ENCODE assay signal across 16 mouse cellular contexts in genomic region chr2:45226045-45226370, GRCm38 (mm10).
DNase-seq lines count a peak whose midpoint lies in the region; ATAC-seq lines count a peak whose summit lies in the region.
"Had no signal": no experiment of that assay in that cellular context is flagged by ENCODE, and none has a peak within 500 bp of the region (broad histone marks: within the 10 kb centered on the region; RNA-seq: fewer than 3 reads in every experiment).

No protein-coding gene starts in this region.

- no peak overlapping the region for H3K4me2 ChIP-seq in neural tube, embryonic 11.5 days (ENCODE audit: low read depth)
- H3K4me2 ChIP-seq in forebrain, embryonic 14.5 days (ENCODE audit: low read length): peak overlapping the region; percentile 20; the same call in 1 of the 2 replicates
- H3K4me2 ChIP-seq in midbrain, embryonic 12.5 days (replicated peaks): peak overlapping the region; percentile 28
- H3K4me2 ChIP-seq: heart, embryonic 15.5 days; limb, embryonic 15.5 days had no signal

- ATAC-seq in neural tube, embryonic 11.5 days (ENCODE audit: insufficient read depth, low FRiP score, low TSS enrichment): no peak
- no peak for ATAC-seq in forebrain, embryonic 14.5 days
- no peak for ATAC-seq in midbrain, embryonic 12.5 days (ENCODE audit: low FRiP score, low read depth)

- no peak for DNase-seq in neural tube, embryonic 11.5 days (ENCODE audit: low spot score)
- no peak for DNase-seq in neural tube, embryonic 10.5 days (ENCODE audit: extremely low spot score, low spot score)
- DNase-seq in forebrain, embryonic 14.5 days (ENCODE audit: low spot score): peak; percentile 23
- no peak for DNase-seq in kidney, postnatal 10 days
- no peak for DNase-seq in heart, postnatal 25 days (ENCODE audit: low spot score)
- no peak for DNase-seq in MN1 (ENCODE audit: low spot score)
- DNase-seq: adrenal gland, postnatal 36 days; heart, adult 18-20 months; kidney, adult 9 months; kidney, postnatal 4 days; lung, postnatal 10 days; right cerebral cortex, postnatal 25 days had no signal

- intact Hi-C loops in heart, postnatal 25 days (cut with DNase I): no loop called here

- H3K27me3 ChIP-seq in neural tube, embryonic 11.5 days (ENCODE audit: control insufficient read depth, insufficient read depth, low read length): no peaks in the 10 kb centered on the region
- H3K27me3 ChIP-seq in forebrain, embryonic 14.5 days (replicated peaks; ENCODE audit: control insufficient read depth, insufficient read depth, low read length): no peaks in the 10 kb centered on the region
- H3K27me3 ChIP-seq in midbrain, embryonic 12.5 days: no peaks in the 10 kb centered on the region
- H3K27me3 ChIP-seq: heart, embryonic 15.5 days had no signal

- no peak overlapping the region for H3K9ac ChIP-seq in neural tube, embryonic 11.5 days (ENCODE audit: low read length)
- no peak overlapping the region for H3K9ac ChIP-seq in forebrain, embryonic 14.5 days (ENCODE audit: low read length)
- H3K9ac ChIP-seq in midbrain, embryonic 12.5 days (replicated peaks): no peak overlapping the region
- H3K9ac ChIP-seq: embryonic facial prominence, embryonic 13.5 days; heart, embryonic 15.5 days; limb, embryonic 15.5 days had no signal

- H3K36me3 ChIP-seq in neural tube, embryonic 11.5 days (ENCODE audit: control insufficient read depth, insufficient read depth, low read length): no peaks in the 10 kb centered on the region
- no peaks in the 10 kb centered on the region for H3K36me3 ChIP-seq in forebrain, embryonic 14.5 days (ENCODE audit: control insufficient read depth, insufficient read depth, low read length)
- no peaks in the 10 kb centered on the region for H3K36me3 ChIP-seq in midbrain, embryonic 12.5 days
- H3K36me3 ChIP-seq: embryonic facial prominence, embryonic 13.5 days; heart, embryonic 15.5 days; limb, embryonic 15.5 days had no signal

- peaks cover 4% of the 10 kb centered on the region; the same call in 1 of the 2 replicates for H3K4me1 ChIP-seq in neural tube, embryonic 11.5 days (ENCODE audit: control insufficient read depth, insufficient read depth, low read length)
- H3K4me1 ChIP-seq in forebrain, embryonic 14.5 days (ENCODE audit: control insufficient read depth, insufficient read depth, low read length): peaks cover 16% of the 10 kb centered on the region
- peaks cover 32% of the 10 kb centered on the region for H3K4me1 ChIP-seq in midbrain, embryonic 12.5 days
- H3K4me1 ChIP-seq: heart, embryonic 15.5 days had no signal

- peak overlapping the region; percentile 70; the same call in 1 of the 2 replicates for H3K27ac ChIP-seq in neural tube, embryonic 11.5 days (ENCODE audit: low read depth, low read length)
- H3K27ac ChIP-seq in forebrain, embryonic 14.5 days (ENCODE audit: low read depth, low read length): peak overlapping the region; percentile 65
- H3K27ac ChIP-seq in midbrain, embryonic 12.5 days (replicated peaks): peak overlapping the region; percentile 90
- H3K27ac ChIP-seq: embryonic facial prominence, embryonic 13.5 days; heart, embryonic 15.5 days; limb, embryonic 15.5 days had no signal

- H3K4me3 ChIP-seq in neural tube, embryonic 11.5 days (ENCODE audit: low read depth, low read length): no peak overlapping the region
- H3K4me3 ChIP-seq in forebrain, embryonic 14.5 days (ENCODE audit: low read depth, low read length): no peak overlapping the region
- no peak overlapping the region for H3K4me3 ChIP-seq in midbrain, embryonic 12.5 days
- H3K4me3 ChIP-seq: embryonic facial prominence, embryonic 13.5 days; heart, embryonic 15.5 days; limb, embryonic 15.5 days had no signal

- WGBS in neural tube, embryonic 11.5 days: 45% methylated on average over 4 of the region's 4 CpGs
- WGBS in forebrain, embryonic 14.5 days: 15% methylated on average over 4 of the region's 4 CpGs
- WGBS in midbrain, embryonic 12.5 days: 22% methylated on average over 4 of the region's 4 CpGs

- no peaks in the 10 kb centered on the region for H3K9me3 ChIP-seq in neural tube, embryonic 11.5 days (ENCODE audit: control insufficient read depth, low read length)
- no peaks in the 10 kb centered on the region for H3K9me3 ChIP-seq in forebrain, embryonic 14.5 days (replicated peaks; ENCODE audit: control insufficient read depth, low read length)
- H3K9me3 ChIP-seq in midbrain, embryonic 12.5 days: no peaks in the 10 kb centered on the region
- H3K9me3 ChIP-seq: embryonic facial prominence, embryonic 13.5 days; heart, embryonic 15.5 days; limb, embryonic 15.5 days had no signal
